Mouse (Mus musculus) cerebellum, adult (tissue): ENCODE measurements around the gene Ssr1.

ENCODE experiments used
- ATAC-seq: cut with Nextera tagmentation; 2 replicates; pipeline ENCODE4 v1.9.2; 2017; ENCODE audit warnings: mild to moderate bottlenecking, moderate library complexity, mixed read lengths; ENCODE audit not compliant: insufficient number of reproducible peaks, low FRiP score, low TSS enrichment

Gene Ssr1

DNA sequence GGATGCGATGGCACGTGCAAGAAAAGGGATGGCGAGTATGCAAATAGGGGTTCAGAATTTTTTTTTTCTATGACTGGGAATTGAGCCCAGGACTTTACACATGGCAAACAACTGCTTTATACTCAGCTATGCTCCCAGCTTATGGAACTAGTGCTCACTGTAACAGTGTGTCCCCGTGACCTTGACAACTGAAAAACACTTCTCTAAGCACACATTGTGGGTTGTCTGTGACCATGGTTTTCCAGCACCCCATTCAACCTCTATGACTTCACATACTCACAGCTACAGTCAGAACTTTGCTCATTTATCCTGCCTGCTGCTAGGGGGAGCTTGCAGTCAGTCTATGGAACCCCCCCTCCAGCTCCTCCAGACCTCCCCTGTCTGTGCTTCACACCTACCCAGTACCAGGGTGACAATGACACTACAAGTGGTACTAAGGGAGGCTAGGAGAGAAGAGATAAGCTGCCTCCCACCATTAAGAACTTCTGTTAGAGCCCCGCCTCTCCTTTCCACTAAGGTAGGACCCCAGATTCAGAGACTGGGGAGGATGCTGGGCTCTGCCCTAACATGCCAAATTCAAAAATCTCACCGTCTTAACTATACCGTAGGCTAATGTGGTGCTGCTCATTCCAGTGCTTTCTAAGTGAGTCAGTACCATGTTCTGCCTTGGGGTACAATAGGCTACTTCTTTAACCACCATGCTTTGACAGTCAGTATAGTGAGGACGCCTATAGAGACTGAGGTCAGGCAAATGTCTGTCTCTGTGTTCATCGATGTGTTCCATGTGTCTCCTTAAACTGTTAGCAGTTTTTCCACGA, 70.2 kb downstream of the Ssr1 start:
- no peak for ATAC-seq

DNA sequence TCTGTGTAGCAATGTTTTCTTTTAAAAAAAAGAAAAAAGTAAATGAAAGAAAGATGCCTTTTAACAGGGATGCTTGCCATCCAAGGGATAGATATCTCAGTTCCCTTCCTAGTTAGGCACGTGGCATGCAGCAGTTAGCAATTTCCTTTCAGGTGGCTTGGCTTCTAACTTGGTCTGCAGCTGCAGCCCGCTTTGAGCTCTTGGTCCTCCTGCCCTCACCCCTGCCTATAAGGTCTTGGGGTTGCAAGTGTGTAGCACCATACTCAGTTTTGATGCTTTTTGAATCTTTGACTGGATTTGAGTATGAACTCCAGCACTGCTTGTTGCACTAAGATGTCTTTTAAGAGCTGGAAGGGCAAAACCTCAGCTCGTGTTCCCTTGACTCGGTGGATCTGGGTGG, 70.9 kb downstream of the Ssr1 start:
- no peak for ATAC-seq

DNA sequence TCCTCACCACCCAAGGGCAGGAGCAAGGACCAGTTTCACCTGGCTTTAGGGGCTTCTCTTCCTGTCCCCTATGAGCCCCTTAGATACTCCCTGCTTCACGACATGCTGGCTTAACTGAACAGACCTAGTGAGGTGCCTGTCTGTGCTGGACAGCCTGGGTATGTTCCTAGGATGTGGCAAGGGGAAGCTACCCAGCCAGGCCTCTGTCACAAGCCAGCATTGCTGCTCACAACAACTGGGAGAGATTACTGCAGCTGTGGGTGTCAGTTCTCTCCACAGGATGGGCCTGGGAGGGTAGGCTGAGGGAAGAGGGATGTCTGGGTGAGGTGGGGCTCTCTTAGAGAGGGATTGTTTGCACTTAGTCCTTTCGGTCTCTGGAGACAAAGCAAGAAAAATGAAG, 73.3 kb downstream of the Ssr1 start:
- no peak for ATAC-seq

DNA sequence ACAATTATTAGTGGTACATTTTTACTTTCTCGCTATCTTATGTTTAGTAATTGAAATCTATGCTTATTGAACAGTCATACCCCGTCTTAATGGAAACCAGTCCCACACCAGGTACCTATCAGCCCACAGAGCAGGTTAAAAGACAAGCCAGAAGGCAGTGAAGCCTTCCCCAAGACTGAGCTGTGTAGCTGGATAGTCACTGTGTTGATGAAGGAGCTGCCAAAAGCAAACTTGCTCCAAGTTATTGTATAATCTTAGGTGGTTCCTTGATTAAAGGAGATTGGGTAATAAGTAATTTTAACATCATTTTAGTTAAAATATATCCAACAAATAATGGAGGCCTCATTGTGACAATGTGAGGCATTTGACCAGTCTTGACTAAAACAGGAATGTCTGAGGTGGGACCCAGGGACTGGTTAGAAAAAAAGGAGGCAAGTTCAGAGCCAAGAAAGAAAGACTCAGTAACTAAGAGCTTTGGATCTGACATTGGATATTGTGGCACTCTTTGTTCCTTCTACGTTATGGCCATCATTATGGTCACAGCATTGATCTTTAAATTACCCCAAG, 74.2 kb downstream of the Ssr1 start:
- no peak for ATAC-seq

DNA sequence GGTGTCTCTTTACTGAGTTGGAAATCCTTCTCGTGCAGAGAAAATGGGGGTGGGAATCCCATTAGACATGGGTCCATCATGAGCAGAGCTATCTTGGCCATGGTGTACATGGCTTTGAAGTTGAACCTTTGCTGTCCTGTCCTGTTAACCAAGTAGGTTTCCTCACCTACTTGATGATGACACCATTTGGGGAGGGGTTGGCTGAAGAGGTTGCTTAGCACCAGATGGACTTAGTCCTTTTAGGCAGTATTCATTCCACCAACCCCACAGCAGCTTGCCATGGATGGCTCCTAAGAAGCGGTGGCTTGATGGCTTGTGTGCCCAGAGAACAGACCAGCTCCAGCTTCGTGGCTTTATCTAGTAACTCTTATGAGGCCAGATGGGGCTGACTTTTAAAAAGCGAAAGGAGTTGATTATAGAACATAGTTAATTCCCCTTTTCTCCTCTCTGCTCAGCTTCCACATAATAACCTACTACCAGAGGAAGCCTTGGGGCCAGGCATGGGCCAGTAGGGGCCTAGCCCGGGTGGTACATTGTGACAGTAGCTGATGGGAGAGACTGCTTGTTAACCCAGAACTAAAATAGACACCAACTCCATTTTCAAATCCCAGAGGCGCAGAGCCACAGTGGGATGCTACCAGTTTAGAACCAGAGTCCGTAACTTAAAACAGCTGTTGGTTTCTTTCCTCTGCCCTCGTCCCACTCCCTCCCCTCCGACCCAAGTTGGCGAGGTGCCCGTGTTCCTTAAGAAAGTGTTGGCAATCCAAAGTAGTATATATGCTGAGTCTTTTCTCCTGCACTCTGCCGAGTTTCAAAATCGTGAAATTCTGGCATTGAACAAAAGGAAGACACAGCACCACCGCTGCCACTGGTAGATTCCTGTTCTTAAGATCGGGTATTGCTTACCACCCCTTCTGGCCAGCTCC, 75.4 kb downstream of the Ssr1 start:
- ATAC-seq, result no peak
